Mouse (Mus musculus) hindbrain, embryonic 16.5 days (tissue): ENCODE measurements around the gene Slx. TPM values are rescaled to one million over a fixed set of nuclear protein-coding genes. Genes with fewer than 3 reads are reported as not detected.
"Not testable (repeated sequence)": the region's sequence is repeated elsewhere in the genome, so short reads cannot be mapped to it uniquely, and the experiment has no call there.

Source experiments
- ATAC-seq: fragments of 200-750 bp; cut with Nextera tagmentation; 2 replicates; pipeline ENCODE4 v1.8.0; 2017; ENCODE audit warnings: moderate TSS enrichment, moderate library complexity
- H3K27ac ChIP-seq: fragments of 300-500 bp; sonication (generic); 2 replicates; pipeline ENCODE4 v1.5.1; 2014; ENCODE audit warnings: low read depth, mild to moderate bottlenecking, control low read depth, low read length, moderate library complexity
- H3K27me3 ChIP-seq: fragments of 300-500 bp; sonication (generic); replicated peaks from 2 replicates; pipeline ENCODE4 v1.6.1; 2014; ENCODE audit warnings: low read length; ENCODE audit not compliant: control insufficient read depth, insufficient read depth
- H3K36me3 ChIP-seq: fragments of 300-500 bp; sonication (generic); 2 replicates; pipeline ENCODE4 v1.6.1; 2014; ENCODE audit warnings: mild to moderate bottlenecking, low read length, moderate library complexity, mixed read lengths; ENCODE audit not compliant: control insufficient read depth, insufficient read depth
- H3K4me1 ChIP-seq: fragments of 300-500 bp; sonication (generic); 2 replicates; pipeline ENCODE4 v1.6.1; 2014; ENCODE audit warnings: low read depth, low read length; ENCODE audit not compliant: control insufficient read depth, insufficient read depth
- H3K4me2 ChIP-seq: fragments of 300-500 bp; sonication (generic); 2 replicates; pipeline ENCODE4 v1.6.1; 2014; ENCODE audit warnings: mild to moderate bottlenecking, low read length, control low read depth, moderate library complexity
- H3K4me3 ChIP-seq: fragments of 300-500 bp; sonication (generic); 2 replicates; pipeline ENCODE4 v1.5.1; 2014; ENCODE audit warnings: mild to moderate bottlenecking, low read length, control low read depth, moderate library complexity
- H3K9ac ChIP-seq: fragments of 300-500 bp; sonication (generic); 2 replicates; pipeline ENCODE4 v1.6.1; 2014; ENCODE audit warnings: low read depth, mild to moderate bottlenecking, control low read depth, low read length, moderate library complexity
- H3K9me3 ChIP-seq: fragments of 300-500 bp; sonication (generic); 2 replicates; pipeline ENCODE4 v1.6.1; 2014; ENCODE audit warnings: mild to moderate bottlenecking, low read length, moderate library complexity; ENCODE audit not compliant: control insufficient read depth
- WGBS: fragments of 180-500 bp; shearing (Covaris S2); extraction: QIAGEN DNeasy Blood & Tissue Kit; methylation state at CpG from one replicate; pipeline ENCODE4 v1.1.7; 2014; 5-methylcytosine and 5-hydroxymethylcytosine counted together
- microRNA-seq: library from miRNA; unstranded; fragments of <30 nt; microRNA quantifications from one replicate; pipeline ENCODE4, GENCODE M21; 2017
- polyA plus RNA-seq: library from polyadenylated mRNA; unstranded; fragments of >200 nt; fragmentation: Nextera tagmentation; extraction: Ambion mirVana; gene quantifications from 2 replicates; pipeline ENCODE4 v1.2.1, GENCODE M21; 2015

Slx gene
- not detected in 2 replicates for polyA plus RNA-seq

DNA sequence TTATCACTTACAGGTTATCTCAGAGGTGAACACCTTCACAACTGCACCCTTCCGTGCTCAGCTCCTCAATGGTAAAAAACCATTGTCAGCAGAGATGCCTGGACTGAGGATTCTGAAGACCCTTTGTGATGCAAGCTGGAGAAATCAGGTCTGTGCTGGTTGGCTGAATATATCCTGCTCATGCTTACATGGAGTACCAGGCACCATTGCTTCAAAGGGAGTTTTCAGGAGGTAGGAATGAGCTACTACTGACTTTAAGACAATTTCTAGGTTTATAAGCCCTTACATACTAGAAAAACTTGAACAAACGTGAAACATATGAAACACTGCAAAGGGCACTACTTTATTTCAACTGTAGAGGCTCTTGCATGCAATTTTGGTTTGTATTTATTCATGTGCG is at the start of gene Slx:
TSS of gene Slx (minus strand) at position 101 of the 400 bp plus-strand sequence.
- H3K4me3 ChIP-seq, result not testable (repeated sequence)

More for the DNA sequence above, at the start of gene Slx:
- H3K4me2 ChIP-seq, H3K27me3 ChIP-seq, H3K9me3 ChIP-seq, ATAC-seq, H3K4me1 ChIP-seq, H3K36me3 ChIP-seq, H3K9ac ChIP-seq, H3K27ac ChIP-seq: not testable (repeated sequence)
- 82% methylated on average over 3 of the region's 3 CpGs for WGBS

Small RNA genes within 50 kb of the gene (microRNA-seq; reads per million reads assigned to microRNA genes)
- gene Gm27341, result not detected

Other genes with a start within 250 kb of the Slx start
- gene Gm2030, start 235.5 kb downstream of the Slx start, polyA plus RNA-seq, result not detected in 2 replicates
- not detected in 2 replicates for gene Gm14525, start 157.1 kb upstream of the Slx start, polyA plus RNA-seq